Mouse (Mus musculus) hindbrain, embryonic 11.5 days (tissue): ENCODE results near the gene Ubap2l. TPM values are rescaled to one million over a fixed set of nuclear protein-coding genes. Genes with fewer than 3 reads are reported as not detected.

Experiments used
- ATAC-seq: fragments of 200-750 bp; cut with Nextera tagmentation; 2 replicates; pipeline ENCODE4 v1.8.0; 2017; ENCODE audit warnings: mild to moderate bottlenecking, moderate TSS enrichment, moderate library complexity; ENCODE audit not compliant: low FRiP score
- DNase-seq: peaks from one replicate; pipeline ENCODE4 v3.0.0-alpha.2; 2015; ENCODE audit warnings: low spot score
- H3K27ac ChIP-seq: fragments of 300-500 bp; sonication (generic); 2 replicates; pipeline ENCODE4 v1.5.1; 2014; ENCODE audit warnings: mild to moderate bottlenecking, low read depth, low read length
- H3K27me3 ChIP-seq: fragments of 300-500 bp; sonication (generic); 2 replicates; pipeline ENCODE4 v1.6.1; 2014; ENCODE audit warnings: mild to moderate bottlenecking, low read length, moderate library complexity, mixed read lengths; ENCODE audit not compliant: control insufficient read depth, insufficient read depth
- H3K36me3 ChIP-seq: fragments of 300-500 bp; sonication (generic); 2 replicates; pipeline ENCODE4 v1.6.1; 2014; ENCODE audit warnings: mild to moderate bottlenecking, low read length, moderate library complexity, mixed read lengths; ENCODE audit not compliant: control insufficient read depth, insufficient read depth
- H3K4me1 ChIP-seq: fragments of 300-500 bp; sonication (generic); replicated peaks from 2 replicates; pipeline ENCODE4 v1.6.1; 2014; ENCODE audit warnings: low read length, mixed read lengths; ENCODE audit not compliant: control insufficient read depth, insufficient read depth
- H3K4me2 ChIP-seq: fragments of 300-500 bp; sonication (generic); replicated peaks from 2 replicates; pipeline ENCODE4 v1.6.1; 2014; ENCODE audit warnings: mild to moderate bottlenecking, low read depth, low read length
- H3K4me3 ChIP-seq: fragments of 300-500 bp; sonication (generic); 2 replicates; pipeline ENCODE4 v1.5.1; 2014; ENCODE audit warnings: low read depth, low read length
- H3K9ac ChIP-seq: fragments of 300-500 bp; sonication (generic); 2 replicates; pipeline ENCODE4 v1.6.1; 2014; ENCODE audit warnings: low read depth, low read length
- H3K9me3 ChIP-seq: fragments of 300-500 bp; sonication (generic); 2 replicates; pipeline ENCODE4 v1.6.1; 2016; ENCODE audit warnings: low read length; ENCODE audit not compliant: control insufficient read depth
- WGBS: fragments of 180-500 bp; shearing (Covaris S2); extraction: QIAGEN DNeasy Blood & Tissue Kit; methylation state at CpG from one replicate; pipeline ENCODE4 v1.1.7; 2014; 5-methylcytosine and 5-hydroxymethylcytosine counted together
- polyA plus RNA-seq: library from polyadenylated mRNA; unstranded; fragments of >200 nt; fragmentation: Nextera tagmentation; extraction: Ambion mirVana; gene quantifications from 2 replicates; pipeline ENCODE4 v1.2.1, GENCODE M21; 2014

The Ubap2l gene
- polyA plus RNA-seq, 1 experiment from 2014 or later = 230 TPM

- no peaks in the 10 kb centered on the region for H3K9me3 ChIP-seq
- H3K9ac ChIP-seq = peak within 1 kb of the TSS; percentile 98
- peak within 1 kb of the TSS; percentile 92 for H3K27ac ChIP-seq
- ATAC-seq = peak; percentile 85
- 0 out of 2 replicates have a peak, but pooled peaks cover 4% of the 10 kb centered on the region for H3K36me3 ChIP-seq
- H3K4me1 ChIP-seq = no peaks in the 10 kb centered on the region
- peak within 1 kb of the TSS; percentile 91 for H3K4me3 ChIP-seq
- WGBS = 1% methylated on average over 30 of the region's 43 CpGs
- H3K4me2 ChIP-seq = peak within 1 kb of the TSS; percentile 73
- peak; percentile 67 for DNase-seq
- H3K27me3 ChIP-seq = no peaks in the 10 kb centered on the region
Observed at GRCm38 (mm10) chr3:90051441-90052350, 732 bp downstream of the Ubap2l start, which contains the start of gene 4933434E20Rik. Gene 4933434E20Rik (plus strand): TSS chr3:90051636.

- Histone ChIP-seq H3K27ac (no peak overlapping the region), H3K4me2 (no peak overlapping the region), H3K9me3 (no peaks in the 10 kb centered on the region), H3K4me1 (no peaks in the 10 kb centered on the region), H3K9ac (no peak overlapping the region), H3K4me3 (no peak overlapping the region), H3K27me3 (no peaks in the 10 kb centered on the region), H3K36me3 (peaks cover 5% of the 10 kb centered on the region; the same call in 1 of the 2 replicates)
- no peak for DNase-seq
- ATAC-seq = no peak
- 80% methylated on average over 3 of the region's 3 CpGs for WGBS
Observed at GRCm38 (mm10) chr3:90049691-90050090, 2.7 kb downstream of the Ubap2l start.

GRCm38 (mm10) chr3:90036263-90036662, 16.2 kb downstream of the Ubap2l start:
- H3K9ac ChIP-seq = no peak overlapping the region
- H3K4me2 ChIP-seq = no peak overlapping the region
- H3K4me3 ChIP-seq = no peak overlapping the region
- H3K36me3 ChIP-seq = peaks cover 9% of the 10 kb centered on the region
- H3K27ac ChIP-seq = no peak overlapping the region
- 100% methylated on average over 1 of the region's 1 CpGs for WGBS
- ATAC-seq = no peak
- H3K4me1 ChIP-seq = no peaks in the 10 kb centered on the region
- no peaks in the 10 kb centered on the region for H3K27me3 ChIP-seq
- no peaks in the 10 kb centered on the region for H3K9me3 ChIP-seq
- no peak for DNase-seq

GRCm38 (mm10) chr3:90034653-90035052, 17.8 kb downstream of the Ubap2l start:
- Histone ChIP-seq H3K4me1 (no peaks in the 10 kb centered on the region), H3K4me3 (no peak overlapping the region), H3K27ac (no peak overlapping the region), H3K9me3 (no peaks in the 10 kb centered on the region), H3K4me2 (no peak overlapping the region), H3K27me3 (no peaks in the 10 kb centered on the region), H3K9ac (no peak overlapping the region), H3K36me3 (peaks cover 9% of the 10 kb centered on the region)
- WGBS = 87% methylated on average over 2 of the region's 2 CpGs
- no peak for DNase-seq
- ATAC-seq = no peak

GRCm38 (mm10) chr3:90016626-90017025, 35.8 kb downstream of the Ubap2l start:
- DNase-seq (no peak), ATAC-seq (no peak)
- H3K4me2 ChIP-seq = no peak overlapping the region
- no peaks in the 10 kb centered on the region for H3K4me1 ChIP-seq
- no peak overlapping the region for H3K9ac ChIP-seq
- H3K36me3 ChIP-seq = peaks cover 30% of the 10 kb centered on the region
- no peak overlapping the region for H3K27ac ChIP-seq
- no peaks in the 10 kb centered on the region for H3K9me3 ChIP-seq
- no peaks in the 10 kb centered on the region for H3K27me3 ChIP-seq
- 91% methylated on average over 4 of the region's 4 CpGs for WGBS
- no peak overlapping the region for H3K4me3 ChIP-seq

GRCm38 (mm10) chr3:90010291-90010690, 42.1 kb downstream of the Ubap2l start:
- no peaks in the 10 kb centered on the region for H3K4me1 ChIP-seq
- no peaks in the 10 kb centered on the region for H3K27me3 ChIP-seq
- no peak overlapping the region for H3K4me3 ChIP-seq
- H3K9me3 ChIP-seq = no peaks in the 10 kb centered on the region
- no peak overlapping the region for H3K27ac ChIP-seq
- WGBS = 98% methylated on average over 2 of the region's 2 CpGs
- DNase-seq (no peak), ATAC-seq (no peak)
- H3K36me3 ChIP-seq = peaks cover 14% of the 10 kb centered on the region
- no peak overlapping the region for H3K4me2 ChIP-seq
- H3K9ac ChIP-seq = no peak overlapping the region

- Histone ChIP-seq H3K9me3 (no peaks in the 10 kb centered on the region), H3K4me3 (no peak overlapping the region), H3K9ac (no peak overlapping the region), H3K36me3 (peaks cover 10% of the 10 kb centered on the region; the same call in 1 of the 2 replicates), H3K4me2 (no peak overlapping the region), H3K4me1 (no peaks in the 10 kb centered on the region), H3K27me3 (no peaks in the 10 kb centered on the region), H3K27ac (no peak overlapping the region)
- WGBS = 78% methylated on average over 3 of the region's 3 CpGs
- no peak for ATAC-seq
- DNase-seq = no peak
Observed at GRCm38 (mm10) chr3:90004091-90004796, 48.2 kb downstream of the Ubap2l start.

GRCm38 (mm10) chr3:89999830-90000229, 52.6 kb downstream of the Ubap2l start:
- 87% methylated on average over 4 of the region's 4 CpGs for WGBS
- Histone ChIP-seq H3K4me1 (no peaks in the 10 kb centered on the region; the same call in 1 of the 2 replicates), H3K9ac (no peak overlapping the region), H3K27me3 (no peaks in the 10 kb centered on the region), H3K27ac (0 out of 2 replicates have a peak overlapping the region, but pooled peaks have one; percentile 54), H3K36me3 (peaks cover 9% of the 10 kb centered on the region; the same call in 1 of the 2 replicates), H3K4me3 (no peak overlapping the region), H3K4me2 (no peak overlapping the region), H3K9me3 (no peaks in the 10 kb centered on the region)
- DNase-seq = no peak
- no peak for ATAC-seq
